Mouse (Mus musculus) heart, postnatal 25 days (tissue): Measurements from ENCODE around the gene Ces1h. TPM values are rescaled to one million over a fixed set of nuclear protein-coding genes. Genes with fewer than 3 reads are reported as not detected.
"Not testable (repeated sequence)": the region's sequence is repeated elsewhere in the genome, so short reads cannot be mapped to it uniquely, and the experiment has no call there.

ENCODE experiments used
- DNase-seq: peaks from one replicate; pipeline ENCODE4 v3.0.0; 2022; ENCODE audit warnings: low spot score
- intact Hi-C: fragments of 180-260 bp; cut with DNase I; formaldehyde crosslinking; loops from one replicate; pipeline ENCODE4 v1.15.1; 2025
- total RNA-seq, 2 experiments: library from RNA; stranded (reverse); gene quantifications; 2 replicates each; pipeline ENCODE4 v1.2.3; 2021

The Ces1h gene
- total RNA-seq: not detected

DNA sequence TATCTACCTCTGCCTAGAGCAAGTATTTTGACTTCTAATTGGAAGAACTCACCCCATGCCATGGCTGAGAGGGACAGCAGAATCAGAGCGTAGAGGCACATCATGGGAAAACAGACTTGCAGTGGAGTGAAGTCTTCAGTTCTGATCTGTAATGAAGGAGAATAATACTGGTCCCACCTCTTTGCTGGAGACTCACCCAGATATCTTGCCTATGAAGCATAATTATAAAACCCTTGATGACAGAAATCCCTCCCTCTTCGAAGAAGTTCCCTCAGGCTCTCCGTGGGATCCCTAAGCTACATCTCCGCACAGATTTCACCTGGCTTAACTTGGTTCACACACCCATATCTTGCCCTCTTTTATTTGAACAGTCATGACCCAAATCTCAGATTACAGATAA is at the start of gene Ces1h:
TSS of gene Ces1h (minus strand) at position 101 of the 400 bp plus-strand sequence.
- intact Hi-C loops: no loop called here
- no peak for DNase-seq

DNA sequence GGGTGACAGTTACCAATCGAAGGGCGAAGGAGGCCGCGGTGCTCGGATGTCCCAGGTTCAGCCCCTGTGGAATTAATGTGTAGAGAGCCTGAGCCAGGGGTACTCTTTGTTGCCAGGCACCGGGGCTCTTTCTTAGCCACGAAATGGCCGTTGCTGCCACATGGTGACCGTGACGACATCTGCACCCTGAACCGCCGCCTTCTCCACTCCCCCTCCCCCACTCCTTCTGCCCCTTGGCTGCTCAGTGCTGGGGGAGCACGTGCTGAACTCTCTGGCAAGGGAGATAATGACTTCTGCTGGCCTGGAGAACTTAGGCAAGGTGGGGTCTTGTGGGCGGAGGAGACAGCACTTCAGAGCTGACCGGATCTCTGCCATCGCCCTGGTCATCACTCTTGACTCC is 47.7 kb upstream of the Ces1h start:
- DNase-seq: no peak
- intact Hi-C loops: no loop called here

DNA sequence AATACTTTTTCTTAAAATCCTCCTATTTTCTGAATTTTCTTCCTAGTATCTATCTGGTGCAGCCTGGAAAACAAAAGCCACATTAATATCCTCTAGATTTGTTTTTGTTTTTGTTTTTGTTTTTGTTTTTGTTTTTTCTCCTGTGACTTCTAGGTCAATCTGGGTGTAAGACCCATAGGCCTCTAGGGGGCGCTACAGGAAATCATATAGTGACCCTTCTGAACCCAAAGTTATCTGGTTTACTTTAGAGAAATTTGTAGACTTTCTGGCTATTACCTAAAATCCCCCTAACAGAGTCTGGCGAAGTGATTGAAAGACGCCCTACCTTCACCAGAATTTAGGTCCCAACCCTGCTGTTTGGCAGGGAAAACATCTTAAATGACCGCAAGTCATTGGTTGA is 35.9 kb upstream of the Ces1h start:
- intact Hi-C loops: no loop called here
- no peak for DNase-seq

- DNase-seq: no peak
- intact Hi-C loops: no loop called here
Observed at GRCm38 (mm10) chr8:93408830-93409229, 29.3 kb upstream of the Ces1h start.

DNA sequence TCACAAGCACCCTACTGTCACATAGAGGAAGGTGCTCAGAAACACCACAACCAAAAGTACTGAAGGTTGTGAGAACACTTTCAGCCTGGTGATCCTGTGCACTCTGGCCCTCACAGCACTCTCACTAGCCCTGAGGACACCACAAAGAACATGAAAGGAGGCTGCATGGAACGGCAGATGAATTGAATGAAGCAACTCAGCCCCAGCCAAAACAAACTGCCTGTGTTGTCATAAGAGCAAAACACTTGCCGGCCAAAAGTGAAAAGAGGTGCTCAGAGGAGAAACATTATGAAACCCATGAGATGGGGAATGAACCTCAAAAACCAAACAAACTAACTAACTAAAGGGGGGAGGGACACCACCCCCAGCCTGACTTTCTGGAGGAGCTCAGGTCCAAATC is 20.2 kb upstream of the Ces1h start:
- DNase-seq: no peak
- intact Hi-C loops: loop anchor here (5.0 to 10.0 kb wide), 3 partner anchors 177 to 342 kb away; partner anchors contain the start of gene Ces1d

DNA sequence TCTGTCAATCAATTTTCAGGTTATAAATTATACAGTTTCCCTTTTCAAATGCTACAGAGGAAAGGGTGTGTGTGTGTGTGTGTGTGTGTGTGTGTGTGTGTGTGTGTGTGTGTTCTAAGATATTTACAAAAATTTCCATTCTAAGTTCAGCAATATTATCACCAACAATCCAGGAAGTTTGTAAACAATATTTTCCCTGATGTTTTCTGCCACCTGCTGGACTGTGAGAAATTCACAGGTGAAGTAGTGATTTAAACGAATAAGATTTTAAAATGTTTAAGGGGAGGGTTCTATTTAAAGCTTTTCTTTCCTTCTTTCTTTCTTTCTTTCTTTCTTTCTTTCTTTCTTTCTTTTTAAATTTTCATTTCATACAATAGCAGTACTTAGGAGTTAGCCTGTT is 18.5 kb upstream of the Ces1h start:
- intact Hi-C loops: loop anchor here (5.0 to 10.0 kb wide), 3 partner anchors 176 to 341 kb away; partner anchors contain the start of gene Ces1d
- DNase-seq: no peak

GRCm38 (mm10) chr8:93394079-93394619 is 14.6 kb upstream of the Ces1h start:
- DNase-seq: not testable (repeated sequence)
- intact Hi-C loops: loop anchor here (10.0 kb wide), 1 partner anchor 199 kb away; the partner anchor contains the start of gene Ces1d

DNA sequence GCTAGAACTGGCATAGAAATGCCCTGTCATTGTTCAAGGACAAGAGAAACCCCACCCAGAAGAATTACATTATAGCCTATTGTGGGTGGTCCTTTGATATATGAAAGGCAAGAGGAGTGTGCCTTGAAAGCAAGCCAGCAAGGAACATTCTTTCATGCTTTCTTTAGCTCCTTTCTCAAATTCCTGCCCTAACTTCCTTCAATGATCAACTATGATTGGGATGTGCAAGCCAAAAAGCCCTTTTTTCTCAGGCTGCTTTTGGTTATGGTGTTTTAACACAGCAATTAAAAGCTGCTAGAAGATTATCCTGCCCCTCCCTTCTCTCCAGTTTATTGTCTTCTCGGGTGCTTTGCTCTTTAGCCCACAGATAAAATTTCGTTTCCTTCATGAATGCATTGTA is 10.0 kb downstream of the Ces1h start:
- intact Hi-C loops: no loop called here
- DNase-seq: no peak

DNA sequence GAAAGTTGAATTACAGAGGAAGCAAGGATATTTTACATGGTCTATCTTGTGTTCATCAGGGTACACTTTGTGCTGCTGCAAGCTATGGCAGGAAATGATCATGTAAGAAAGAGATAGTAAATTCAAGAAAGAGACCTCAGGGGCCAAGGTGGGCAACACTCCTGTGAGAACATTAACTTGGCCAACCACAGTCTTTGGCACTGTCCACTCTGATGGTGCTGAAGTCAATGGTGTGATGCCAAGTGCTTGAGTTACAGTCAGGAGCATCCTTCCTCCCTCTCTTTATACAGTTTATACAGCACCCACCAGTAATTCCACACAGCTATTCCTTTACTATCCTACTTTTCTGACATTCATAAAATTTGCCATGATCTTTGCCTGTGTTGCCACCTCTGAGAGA is 19.4 kb downstream of the Ces1h start:
- no peak for DNase-seq
- intact Hi-C loops: no loop called here

DNA sequence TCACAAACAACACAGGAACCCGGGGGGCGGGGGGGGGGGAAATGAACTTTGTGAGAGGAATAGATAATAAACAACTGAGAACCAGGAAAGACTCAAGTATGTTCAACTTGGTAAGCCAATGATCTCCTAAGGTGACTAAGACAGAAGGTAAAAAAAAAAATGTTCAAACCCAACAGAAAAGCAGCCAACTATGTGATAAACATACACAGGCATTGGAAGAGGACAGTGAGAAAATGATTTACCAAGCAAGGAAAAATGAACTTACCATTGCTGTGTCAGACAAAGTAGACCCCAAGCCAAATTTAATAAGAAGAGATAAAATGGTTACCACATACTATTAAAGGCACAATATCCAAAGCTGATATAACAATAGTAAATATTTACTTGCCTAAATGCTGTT is 40.0 kb downstream of the Ces1h start:
- intact Hi-C loops: no loop called here

GRCm38 (mm10) chr8:93337207-93337606 is 42.3 kb downstream of the Ces1h start, which contains the start of gene Ces1g:
Gene Ces1g, minus strand, starts transcription at chr8:93337308.
- intact Hi-C loops: no loop called here
- no peak for DNase-seq

More for the DNA sequence above, 40.0 kb downstream of the Ces1h start:
- no peak for DNase-seq

DNA sequence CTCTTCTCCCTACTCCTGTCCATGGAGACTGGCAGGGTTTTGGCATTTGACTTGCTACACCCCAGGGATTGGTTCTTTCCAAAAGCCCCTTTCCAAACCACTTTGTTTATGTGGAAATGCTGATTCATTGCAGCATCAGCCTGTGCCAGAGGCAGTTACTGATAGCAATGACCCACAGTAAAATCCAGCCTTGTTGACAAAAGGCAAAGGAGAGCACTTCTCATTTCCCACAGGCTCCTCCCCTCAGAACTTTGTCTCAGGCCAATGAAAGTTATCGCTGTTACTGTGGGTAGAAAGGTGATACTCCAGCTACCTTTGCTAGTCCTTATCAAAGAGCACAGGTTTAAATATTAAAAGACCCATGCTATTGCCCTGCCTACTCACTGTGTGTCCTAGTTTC is 46.8 kb downstream of the Ces1h start:
- intact Hi-C loops: no loop called here
- DNase-seq: no peak

DNA sequence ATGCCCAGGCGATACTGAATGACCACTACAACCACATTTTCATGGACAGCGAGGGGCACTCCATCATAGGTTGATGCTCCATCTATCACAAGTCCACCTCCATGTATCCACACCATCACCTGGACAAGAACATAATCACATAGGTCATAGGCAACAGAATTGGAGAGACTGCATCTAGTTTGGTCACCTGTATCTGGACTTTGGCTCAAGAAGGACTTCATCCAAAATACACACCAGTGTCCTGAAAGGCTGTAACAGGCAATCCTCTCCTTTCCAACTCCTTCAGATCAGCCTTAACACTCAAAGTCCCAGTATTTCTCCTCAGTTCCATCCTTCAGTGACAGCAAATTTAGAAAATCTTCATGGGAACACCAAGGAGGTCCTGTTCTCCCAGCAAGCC is 48.4 kb downstream of the Ces1h start:
- DNase-seq: no peak
- intact Hi-C loops: no loop called here

DNA sequence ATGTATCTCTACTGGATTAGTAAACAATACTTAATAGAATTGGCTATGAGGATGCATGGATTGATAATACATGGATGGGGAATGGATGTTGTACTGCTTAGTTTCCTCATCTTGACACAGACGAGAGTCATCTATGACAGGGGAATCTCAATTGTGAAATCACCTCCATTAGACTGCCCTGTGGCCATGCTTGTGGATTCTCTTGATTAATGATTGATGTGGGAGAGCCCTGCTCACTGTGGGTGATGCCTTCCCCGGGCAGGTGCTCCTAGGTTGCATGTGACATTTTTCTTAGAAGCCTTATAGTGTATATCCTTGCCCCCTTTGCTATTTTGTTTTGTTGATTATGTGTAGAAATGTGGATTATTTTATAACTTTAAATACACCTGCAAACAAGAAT is 54.4 kb downstream of the Ces1h start:
- no peak for DNase-seq
- intact Hi-C loops: no loop called here

- intact Hi-C loops: no loop called here
- DNase-seq: no peak
Observed at GRCm38 (mm10) chr8:93317031-93317430, 62.5 kb downstream of the Ces1h start.

- intact Hi-C loops: no loop called here
- DNase-seq: no peak
Observed at GRCm38 (mm10) chr8:93315557-93315956, 64.0 kb downstream of the Ces1h start.

Other genes starting within 250 kb of the Ces1h start
- gene Ces1c, start 248.4 kb downstream of the Ces1h start, total RNA-seq: not detected
- 100 to 1,000 TPM; 174 to 223 TPM for gene Ces1d, start 181.9 kb downstream of the Ces1h start, total RNA-seq
- under 1 TPM; 0.70 to 0.81 TPM for gene Ces1e, start 150.1 kb downstream of the Ces1h start, total RNA-seq
- under 1 TPM; 0.36 to 0.48 TPM for gene Ces1f, start 100.0 kb downstream of the Ces1h start, total RNA-seq
- gene Ces1g, start 42.4 kb downstream of the Ces1h start, total RNA-seq: not detected
- not detected for gene Ces5a, start 156.1 kb upstream of the Ces1h start, total RNA-seq